Mouse (Mus musculus) embryonic facial prominence, embryonic 11.5 days (tissue): ENCODE data around the gene Mpp6. TPM values are rescaled to one million over a fixed set of nuclear protein-coding genes. Genes with fewer than 3 reads are reported as not detected.
A peak's percentile ranks its signal among the peaks of the same experiment; 100 is the strongest.

Experiments
- ATAC-seq: fragments of 200-750 bp; cut with Nextera tagmentation; replicated peaks from 2 replicates; pipeline ENCODE4 v1.8.0; 2017; ENCODE audit warnings: low read depth; ENCODE audit not compliant: insufficient number of reproducible peaks, low FRiP score, low TSS enrichment
- DNase-seq: peaks from one replicate; pipeline ENCODE4 v3.0.0-alpha.2; 2015; ENCODE audit warnings: low spot score
- H3K27ac ChIP-seq: fragments of 300-500 bp; sonication (generic); replicated peaks from 2 replicates; pipeline ENCODE4 v1.5.1; 2014; ENCODE audit warnings: mild to moderate bottlenecking, low read depth, low read length, control low read depth
- H3K27me3 ChIP-seq: fragments of 300-500 bp; sonication (generic); 2 replicates; pipeline ENCODE4 v1.6.1; 2014; ENCODE audit warnings: mild to moderate bottlenecking, low read length, moderate library complexity, mixed read lengths; ENCODE audit not compliant: control insufficient read depth, insufficient read depth
- H3K36me3 ChIP-seq: fragments of 300-500 bp; sonication (generic); replicated peaks from 2 replicates; pipeline ENCODE4 v1.6.1; 2014; ENCODE audit warnings: low read depth, mild to moderate bottlenecking, low read length, moderate library complexity, mixed read lengths; ENCODE audit not compliant: control insufficient read depth, insufficient read depth
- H3K4me1 ChIP-seq: fragments of 300-500 bp; sonication (generic); 2 replicates; pipeline ENCODE4 v1.6.1; 2014; ENCODE audit warnings: low read length, mixed read lengths; ENCODE audit not compliant: control insufficient read depth, insufficient read depth
- H3K4me2 ChIP-seq: fragments of 300-500 bp; sonication (generic); 2 replicates; pipeline ENCODE4 v1.6.1; 2014; ENCODE audit warnings: low read depth, mild to moderate bottlenecking, control low read depth, low read length, moderate library complexity
- H3K4me3 ChIP-seq: fragments of 300-500 bp; sonication (generic); 2 replicates; pipeline ENCODE4 v1.5.1; 2014; ENCODE audit warnings: low read depth, low read length, control low read depth
- H3K9ac ChIP-seq: fragments of 300-500 bp; sonication (generic); replicated peaks from 2 replicates; pipeline ENCODE4 v1.6.1; 2014; ENCODE audit warnings: mild to moderate bottlenecking, control low read depth, low read length
- H3K9me3 ChIP-seq: fragments of 300-500 bp; sonication (generic); replicated peaks from 2 replicates; pipeline ENCODE4 v1.6.1; 2016; ENCODE audit warnings: mild to moderate bottlenecking, low read length, inconsistent platforms, mixed read lengths; ENCODE audit not compliant: control insufficient read depth
- WGBS: fragments of 180-500 bp; shearing (Covaris S2); extraction: QIAGEN DNeasy Blood & Tissue Kit; methylation state at CpG from one replicate; pipeline ENCODE4 v1.1.7; 2014; 5-methylcytosine and 5-hydroxymethylcytosine counted together
- polyA plus RNA-seq: library from polyadenylated mRNA; unstranded; fragments of >200 nt; fragmentation: Nextera tagmentation; extraction: Ambion mirVana; gene quantifications from 2 replicates; pipeline ENCODE4 v1.2.1, GENCODE M21; 2014

Mpp6 gene
- polyA plus RNA-seq: 70.9 and 74.5 TPM in 2 replicates

DNA sequence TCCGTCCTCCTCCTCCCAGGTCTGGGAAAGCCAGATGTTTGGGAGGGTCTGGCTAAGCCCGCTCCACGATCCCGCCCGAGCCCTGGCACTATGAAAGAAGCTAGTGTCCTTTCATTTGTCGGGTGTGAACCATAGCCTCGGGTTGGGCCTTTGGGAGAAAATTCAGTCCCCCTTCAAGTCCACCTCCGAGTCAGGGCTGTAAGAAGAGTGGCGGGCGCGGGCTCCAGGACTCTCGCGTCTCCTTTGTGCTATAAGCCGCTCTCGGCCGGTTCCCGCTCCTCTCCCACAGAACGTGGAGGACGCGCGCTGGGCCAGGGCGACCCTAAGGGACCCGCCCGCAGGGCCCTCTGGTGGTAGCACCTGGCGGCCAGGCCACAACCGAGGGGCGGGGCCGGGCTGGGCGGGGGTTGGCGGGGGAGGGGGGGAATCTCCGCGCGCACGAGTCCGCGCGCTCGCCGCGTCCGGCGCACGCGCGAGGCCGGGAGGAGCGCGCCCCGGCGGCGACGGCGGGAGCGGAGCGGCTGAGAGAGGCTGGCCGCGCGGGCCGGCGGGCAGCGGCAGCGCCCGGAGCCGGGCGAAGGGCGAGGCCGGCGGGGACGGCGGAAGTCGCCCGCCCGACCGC lies at the start of gene Mpp6:
Gene Mpp6 (plus strand): TSS at position 485 of the 622 bp plus-strand sequence.
- no peaks in the 10 kb centered on the region; the same call in 1 of the 2 replicates for H3K27me3 ChIP-seq
- no peaks in the 10 kb centered on the region for H3K4me1 ChIP-seq
- peak within 1 kb of the TSS; percentile 92 for H3K9ac ChIP-seq
- DNase-seq (peak; percentile 92), ATAC-seq (peak; percentile 95)
- no peaks in the 10 kb centered on the region for H3K36me3 ChIP-seq
- H3K4me3 ChIP-seq: peak within 1 kb of the TSS; percentile 90
- H3K27ac ChIP-seq: peak within 1 kb of the TSS; percentile 65
- WGBS: under 1% methylated on average over 49 of the region's 74 CpGs
- no peaks in the 10 kb centered on the region for H3K9me3 ChIP-seq
- H3K4me2 ChIP-seq: peak within 1 kb of the TSS; percentile 83

DNA sequence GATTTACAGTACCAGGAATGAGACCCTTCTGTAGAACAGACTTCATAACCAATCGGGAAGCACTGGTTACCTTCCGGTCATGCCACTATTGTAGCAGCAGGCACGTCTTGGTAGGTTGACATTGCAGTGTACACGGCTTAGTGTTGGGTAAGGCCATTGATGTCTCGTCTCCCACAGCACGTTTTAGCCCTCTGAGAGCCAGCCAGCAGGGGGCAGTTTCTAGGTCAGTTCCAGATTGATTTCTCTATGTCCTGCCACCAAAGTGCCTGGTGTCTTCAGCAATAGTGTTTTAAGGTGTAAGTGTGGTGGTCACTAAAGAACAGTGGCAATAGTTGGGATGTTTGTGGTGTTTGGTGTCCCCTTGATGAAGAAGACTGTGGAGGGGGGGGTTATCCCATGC lies 43.9 kb upstream of the Mpp6 start:
- no peaks in the 10 kb centered on the region for H3K9me3 ChIP-seq
- no peaks in the 10 kb centered on the region for H3K27me3 ChIP-seq
- H3K4me3 ChIP-seq: no peak overlapping the region
- no peak overlapping the region for H3K9ac ChIP-seq
- no peaks in the 10 kb centered on the region for H3K36me3 ChIP-seq
- no peak overlapping the region for H3K27ac ChIP-seq
- WGBS: 83% methylated on average over 6 of the region's 6 CpGs
- no peaks in the 10 kb centered on the region for H3K4me1 ChIP-seq
- ATAC-seq (no peak), DNase-seq (no peak)
- H3K4me2 ChIP-seq: no peak overlapping the region

DNA sequence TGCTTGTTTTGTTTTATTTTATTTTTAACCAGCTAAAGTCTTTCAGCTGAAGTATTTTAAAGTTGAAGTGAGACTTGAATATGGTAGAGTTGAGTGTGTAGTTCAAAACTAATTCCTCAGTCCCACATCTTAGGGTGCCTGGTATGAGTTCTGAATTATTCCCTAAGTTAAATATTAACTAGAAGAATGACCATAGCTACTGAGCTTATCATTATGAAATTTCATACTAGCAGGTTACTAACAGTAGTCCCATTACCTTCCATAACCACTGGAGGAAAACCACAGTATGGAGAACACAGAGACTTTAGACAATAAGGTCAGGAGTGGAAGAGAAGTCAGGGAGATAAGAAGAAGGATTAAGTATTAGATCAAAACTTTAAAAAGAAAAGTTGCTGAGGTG lies 41.6 kb upstream of the Mpp6 start:
- no peak for DNase-seq
- ATAC-seq: no peak
- Histone ChIP-seq H3K9me3 (no peaks in the 10 kb centered on the region), H3K4me2 (no peak overlapping the region), H3K4me1 (no peaks in the 10 kb centered on the region), H3K4me3 (no peak overlapping the region), H3K36me3 (no peaks in the 10 kb centered on the region), H3K27me3 (no peaks in the 10 kb centered on the region), H3K9ac (no peak overlapping the region), H3K27ac (no peak overlapping the region)

DNA sequence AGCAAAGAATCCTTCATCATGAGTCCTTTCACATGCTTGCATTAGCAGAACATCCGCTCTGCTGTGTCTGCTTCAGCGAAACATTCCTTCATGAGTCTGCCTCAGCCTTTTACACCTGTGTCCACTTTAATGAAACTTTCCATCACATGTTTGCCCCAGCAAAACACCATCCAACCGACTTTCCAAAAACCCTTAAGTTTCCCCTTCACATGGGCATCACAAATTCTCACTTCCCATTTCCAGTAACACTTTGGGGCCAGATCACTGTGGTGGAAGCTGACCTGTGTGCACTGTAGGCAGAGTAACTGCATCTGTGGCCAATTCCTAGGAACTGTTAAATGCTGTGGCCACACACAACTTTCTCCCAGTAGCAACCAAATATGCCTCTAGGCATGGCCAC lies 34.8 kb upstream of the Mpp6 start:
- 81% methylated on average over 3 of the region's 3 CpGs for WGBS
- Histone ChIP-seq H3K27ac (no peak overlapping the region), H3K4me2 (no peak overlapping the region), H3K4me3 (no peak overlapping the region), H3K4me1 (no peaks in the 10 kb centered on the region), H3K9me3 (no peaks in the 10 kb centered on the region), H3K36me3 (no peaks in the 10 kb centered on the region), H3K27me3 (no peaks in the 10 kb centered on the region), H3K9ac (no peak overlapping the region)
- ATAC-seq (no peak), DNase-seq (no peak)

DNA sequence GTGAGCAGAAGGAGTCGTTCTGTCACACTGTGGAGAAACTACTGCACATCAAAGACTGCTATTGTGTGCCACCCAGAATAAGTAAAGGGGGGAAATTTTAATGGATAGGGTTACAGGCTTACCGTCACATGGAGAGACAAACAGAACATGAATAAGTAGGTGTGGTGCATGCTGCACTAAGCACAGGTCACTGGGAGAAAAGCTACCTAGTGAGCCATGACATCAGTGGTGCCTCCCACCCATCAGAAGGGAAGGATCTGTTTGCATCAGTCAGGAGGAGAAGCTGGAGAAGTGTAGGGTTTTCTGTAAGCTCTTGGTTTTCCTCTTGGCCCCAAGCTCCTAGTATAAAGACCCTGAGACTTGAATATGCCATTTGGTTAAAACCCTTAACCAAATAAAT lies 33.6 kb upstream of the Mpp6 start:
- H3K9ac ChIP-seq: no peak overlapping the region
- H3K4me1 ChIP-seq: no peaks in the 10 kb centered on the region
- no peak overlapping the region for H3K4me3 ChIP-seq
- no peaks in the 10 kb centered on the region for H3K27me3 ChIP-seq
- H3K36me3 ChIP-seq: no peaks in the 10 kb centered on the region
- no peak overlapping the region for H3K27ac ChIP-seq
- DNase-seq: no peak
- ATAC-seq: no peak
- no peak overlapping the region for H3K4me2 ChIP-seq
- no peaks in the 10 kb centered on the region for H3K9me3 ChIP-seq
- WGBS: 59% methylated on average over 2 of the region's 2 CpGs

DNA sequence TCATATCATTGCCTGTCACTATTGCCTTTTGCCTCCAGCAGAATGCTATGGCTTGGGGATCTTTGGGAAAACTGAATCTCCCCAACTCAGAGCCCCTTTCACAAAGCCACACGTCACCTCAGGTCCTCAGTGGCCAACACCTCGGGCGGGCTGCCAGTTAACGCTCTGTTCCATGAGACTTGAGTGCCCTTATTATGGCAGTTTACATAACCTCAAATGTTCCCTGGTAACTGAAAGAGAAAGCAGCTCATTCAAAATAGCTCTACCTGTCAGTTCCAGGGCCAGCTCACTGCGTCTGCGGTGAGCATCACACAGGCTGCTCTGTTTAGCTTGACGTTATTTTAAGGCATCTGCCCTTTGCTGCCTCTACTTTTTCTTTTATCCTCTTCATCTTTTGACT lies 29.6 kb upstream of the Mpp6 start:
- Histone ChIP-seq H3K9me3 (no peaks in the 10 kb centered on the region), H3K4me2 (no peak overlapping the region), H3K4me3 (no peak overlapping the region), H3K9ac (no peak overlapping the region), H3K27ac (no peak overlapping the region), H3K27me3 (no peaks in the 10 kb centered on the region), H3K4me1 (no peaks in the 10 kb centered on the region), H3K36me3 (no peaks in the 10 kb centered on the region)
- 67% methylated on average over 7 of the region's 7 CpGs for WGBS
- DNase-seq: no peak
- ATAC-seq: no peak

DNA sequence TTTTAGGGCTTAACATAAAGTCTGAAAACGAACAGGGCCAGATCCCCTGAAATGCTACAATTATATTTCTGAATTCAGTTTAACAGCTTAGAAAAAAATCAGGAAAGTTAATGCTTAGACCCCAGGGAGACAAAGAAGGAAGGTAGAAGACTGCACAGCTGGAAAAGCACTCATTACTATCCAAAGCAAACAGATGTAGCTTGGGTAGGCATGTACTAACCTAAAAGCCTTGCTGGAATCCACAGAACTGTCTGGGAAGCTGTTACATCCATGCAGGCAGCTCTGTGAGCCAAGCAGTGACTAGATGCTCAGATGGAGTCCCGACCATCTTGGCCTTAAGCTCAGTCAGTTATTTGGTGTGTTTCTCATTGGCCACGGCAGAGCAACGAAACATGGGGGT lies 24.8 kb upstream of the Mpp6 start:
- ATAC-seq (no peak), DNase-seq (no peak)
- Histone ChIP-seq H3K9ac (no peak overlapping the region), H3K4me1 (no peaks in the 10 kb centered on the region), H3K27ac (no peak overlapping the region), H3K4me3 (no peak overlapping the region), H3K36me3 (no peaks in the 10 kb centered on the region), H3K9me3 (no peaks in the 10 kb centered on the region), H3K4me2 (no peak overlapping the region), H3K27me3 (no peaks in the 10 kb centered on the region)
- WGBS: 78% methylated on average over 4 of the region's 4 CpGs

DNA sequence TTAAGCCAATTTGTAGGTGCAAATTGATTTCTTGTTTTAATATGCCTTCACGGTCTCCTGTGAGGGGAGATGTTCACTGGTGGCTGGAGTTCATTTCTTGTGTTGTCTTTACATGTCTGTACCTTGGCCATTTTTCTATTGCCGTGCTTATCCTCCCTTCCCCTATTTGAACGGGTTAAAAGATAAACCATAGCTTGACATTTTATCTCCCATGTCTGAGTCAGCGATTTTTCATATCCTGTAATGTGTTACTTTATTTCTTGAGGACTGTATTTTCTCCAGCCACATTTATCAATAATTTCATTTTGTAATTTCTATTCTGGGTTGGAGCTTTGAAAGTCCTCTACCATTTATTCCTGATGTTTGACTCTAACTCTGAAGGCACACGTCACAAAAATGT lies 20.7 kb upstream of the Mpp6 start:
- H3K36me3 ChIP-seq: no peaks in the 10 kb centered on the region
- no peak overlapping the region for H3K4me3 ChIP-seq
- ATAC-seq: no peak
- no peak overlapping the region for H3K4me2 ChIP-seq
- WGBS: 84% methylated on average over 5 of the region's 5 CpGs
- no peaks in the 10 kb centered on the region for H3K9me3 ChIP-seq
- no peak overlapping the region for H3K27ac ChIP-seq
- no peaks in the 10 kb centered on the region for H3K4me1 ChIP-seq
- H3K27me3 ChIP-seq: no peaks in the 10 kb centered on the region
- DNase-seq: no peak
- H3K9ac ChIP-seq: no peak overlapping the region
